Mouse (Mus musculus) brain, embryonic 14.5 days (tissue): ENCODE results near the gene Slc39a1. TPM values are rescaled to one million over a fixed set of nuclear protein-coding genes. Genes with fewer than 3 reads are reported as not detected.
A peak's percentile ranks its signal among the peaks of the same experiment; 100 is the strongest.
"Not testable (repeated sequence)": the region's sequence is repeated elsewhere in the genome, so short reads cannot be mapped to it uniquely, and the experiment has no call there.

Experiments used
- DNase-seq: peaks from one replicate; pipeline ENCODE4 v3.0.0-alpha.2; 2011; ENCODE audit warnings: low read depth
- CTCF ChIP-seq: fragments of 200-500 bp; IDR thresholded peaks from 2 replicates; pipeline ENCODE4 v1.5.1; 2012; ENCODE audit warnings: inconsistent platforms, mild to moderate bottlenecking, moderate library complexity, borderline replicate concordance; ENCODE audit not compliant: insufficient read depth, insufficient read length; ENCODE audit errors: extremely low read depth
- POLR2A ChIP-seq: fragments of 200-500 bp; IDR thresholded peaks from 2 replicates; pipeline ENCODE4 v1.6.1; 2012; ENCODE audit warnings: mild to moderate bottlenecking, inconsistent platforms, borderline replicate concordance; ENCODE audit not compliant: poor library complexity, insufficient read depth, insufficient read length, severe bottlenecking; ENCODE audit errors: extremely low read depth
- polyA plus RNA-seq: library from polyadenylated mRNA; depleted of rRNA; stranded (reverse); fragments of >200 nt; gene quantifications from 2 replicates; pipeline ENCODE4 v1.2.3, GENCODE M21; 2012

The Slc39a1 gene
- polyA plus RNA-seq, 1 experiment, result 35.8 TPM

DNA sequence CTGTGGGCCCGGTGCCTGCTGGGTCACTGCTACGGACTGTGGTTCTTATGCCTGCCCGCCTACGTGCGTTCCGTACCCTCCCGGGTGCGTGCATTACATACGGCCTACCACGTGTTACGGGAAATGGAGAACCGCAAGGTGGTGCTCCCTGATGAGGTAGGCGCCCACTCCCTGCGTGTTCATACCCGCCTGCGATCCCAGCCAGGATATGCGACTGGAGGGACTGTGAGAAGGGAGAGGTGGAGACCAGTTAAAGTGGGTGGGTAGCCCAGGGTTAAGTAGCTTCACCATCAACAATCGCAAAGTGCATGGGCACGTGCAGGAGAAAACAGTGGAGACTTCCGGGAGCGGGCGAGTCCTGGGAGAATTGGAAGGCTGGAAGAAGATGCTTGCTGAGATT lies 25.9 kb downstream of the Slc39a1 start:
- TF ChIP-seq POLR2A (no peak), CTCF (no peak)
- DNase-seq, result no peak

DNA sequence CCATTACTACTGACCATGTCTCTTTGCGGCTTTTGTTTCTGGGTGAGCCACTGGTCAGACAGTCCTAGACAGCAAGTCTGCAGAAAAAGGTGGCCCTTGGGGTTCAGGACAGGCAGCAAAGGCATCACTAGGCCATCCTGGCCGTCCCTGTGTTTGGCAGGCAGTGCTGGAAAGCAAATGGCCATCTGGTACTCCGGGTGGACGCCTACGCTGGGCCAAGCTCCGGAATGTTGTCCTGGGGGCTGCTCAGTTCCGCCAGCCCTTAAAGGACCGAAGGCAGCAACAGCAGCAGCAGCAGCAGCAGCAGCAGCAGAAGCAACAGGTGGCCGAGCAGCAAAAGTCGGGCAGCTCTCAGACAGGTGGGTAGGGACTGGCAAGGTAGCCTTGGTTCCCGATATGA lies 27.3 kb downstream of the Slc39a1 start:
- no peak for DNase-seq
- TF ChIP-seq CTCF, result no peak
- TF ChIP-seq POLR2A, result no peak

DNA sequence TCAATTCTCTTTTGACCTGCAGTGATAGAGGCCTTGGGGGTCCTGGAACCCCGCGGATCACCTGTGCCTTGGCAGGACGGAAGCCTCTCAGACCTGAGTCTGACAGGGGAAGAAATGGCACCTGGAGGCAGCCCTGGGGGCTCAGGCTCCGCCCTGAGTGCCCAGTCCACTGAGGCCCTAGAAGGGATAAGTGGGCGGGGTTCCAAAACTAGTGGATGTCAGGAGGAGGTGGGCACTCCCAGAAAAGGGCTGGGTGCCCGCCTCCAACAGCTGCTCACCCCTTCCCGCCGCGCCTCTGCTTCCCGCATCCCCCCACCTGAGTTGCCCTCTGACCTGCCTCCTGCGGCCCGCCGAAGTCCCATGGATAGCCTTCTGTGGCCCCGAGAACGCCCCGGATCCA lies 28.9 kb downstream of the Slc39a1 start:
- no peak for DNase-seq
- TF ChIP-seq POLR2A, result no peak
- no peak for TF ChIP-seq CTCF

DNA sequence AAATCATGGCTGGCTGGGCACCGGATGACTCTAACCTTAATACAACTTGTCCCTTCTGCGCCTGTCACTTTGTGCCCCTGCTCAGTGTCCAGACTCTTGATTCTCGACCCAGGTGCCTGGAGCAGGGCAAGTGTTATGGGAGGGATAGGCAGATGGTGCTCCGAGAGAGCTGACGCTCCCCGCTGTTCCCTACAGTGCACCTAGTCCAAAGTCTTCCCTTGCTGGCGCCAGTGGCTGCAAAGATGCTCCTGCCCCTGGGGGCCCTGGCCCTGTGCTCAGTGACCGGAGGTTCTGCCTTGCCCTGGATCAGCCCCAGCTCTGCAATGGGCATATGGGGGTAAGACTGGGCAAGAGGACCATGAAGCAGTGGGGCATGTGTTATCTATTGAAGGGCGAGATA lies 29.8 kb downstream of the Slc39a1 start:
- TF ChIP-seq CTCF, result no peak
- TF ChIP-seq POLR2A, result no peak
- no peak for DNase-seq

GRCm38 (mm10) chr3:90278211-90278610 lies 30.2 kb downstream of the Slc39a1 start:
- TF ChIP-seq POLR2A, result no peak
- TF ChIP-seq CTCF, result no peak
- no peak for DNase-seq

GRCm38 (mm10) chr3:90279216-90279615 lies 31.2 kb downstream of the Slc39a1 start:
- no peak for DNase-seq
- TF ChIP-seq POLR2A, result no peak

GRCm38 (mm10) chr3:90279743-90280142 lies 31.8 kb downstream of the Slc39a1 start:
- DNase-seq, result no peak
- TF ChIP-seq CTCF, result no peak

- no peak for TF ChIP-seq CTCF
- no peak for TF ChIP-seq POLR2A
- no peak for DNase-seq
These were observed 32.7 kb downstream of the Slc39a1 start for GRCm38 (mm10) chr3:90280708-90281107.

GRCm38 (mm10) chr3:90284150-90284549 lies 36.2 kb downstream of the Slc39a1 start:
- TF ChIP-seq POLR2A (no peak), CTCF (no peak)
- DNase-seq, result no peak

DNA sequence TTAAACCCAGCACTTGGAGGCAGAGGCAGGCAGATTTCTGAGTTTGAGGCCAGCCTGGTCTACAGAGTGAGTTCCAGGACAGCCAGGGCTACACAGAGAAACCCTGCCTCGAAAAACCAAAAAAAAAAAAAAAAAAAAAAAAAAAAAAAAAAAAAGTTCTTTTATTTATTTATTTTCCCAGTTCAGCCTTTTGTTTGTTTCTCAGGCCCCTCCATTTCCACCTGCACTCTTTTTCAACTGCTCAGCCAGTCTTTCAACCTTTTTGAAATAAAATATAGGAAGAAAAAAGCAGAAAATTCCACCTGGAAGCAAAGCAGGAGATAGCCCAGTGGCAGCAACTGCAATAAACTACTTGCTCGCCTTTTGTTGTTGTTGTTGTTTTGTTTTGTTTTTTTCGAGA lies 41.4 kb downstream of the Slc39a1 start:
- DNase-seq, result not testable (repeated sequence)

- no peak for TF ChIP-seq CTCF
- TF ChIP-seq POLR2A, result no peak
- peak; percentile 14 for DNase-seq
These were observed 42.6 kb downstream of the Slc39a1 start for GRCm38 (mm10) chr3:90290602-90291001.

DNA sequence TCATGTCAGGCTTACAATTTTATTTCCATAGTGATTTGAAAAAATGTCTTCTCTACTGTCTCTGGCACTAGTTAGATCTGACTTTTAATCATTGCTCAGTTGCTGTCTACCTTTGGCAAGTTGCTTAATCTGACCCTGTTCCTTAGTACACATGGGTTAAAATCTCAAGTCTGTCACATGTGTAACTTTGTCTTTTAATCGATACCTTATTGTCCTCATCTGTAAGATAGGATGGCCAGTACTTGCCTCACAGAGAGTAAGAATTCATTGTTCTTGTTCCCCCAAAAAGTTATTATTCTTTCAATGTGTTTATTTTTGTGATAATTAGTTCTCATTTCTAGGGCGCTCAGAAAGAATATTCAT lies 44.0 kb downstream of the Slc39a1 start:
- DNase-seq, result no peak
- no peak for TF ChIP-seq POLR2A
- no peak for TF ChIP-seq CTCF

DNA sequence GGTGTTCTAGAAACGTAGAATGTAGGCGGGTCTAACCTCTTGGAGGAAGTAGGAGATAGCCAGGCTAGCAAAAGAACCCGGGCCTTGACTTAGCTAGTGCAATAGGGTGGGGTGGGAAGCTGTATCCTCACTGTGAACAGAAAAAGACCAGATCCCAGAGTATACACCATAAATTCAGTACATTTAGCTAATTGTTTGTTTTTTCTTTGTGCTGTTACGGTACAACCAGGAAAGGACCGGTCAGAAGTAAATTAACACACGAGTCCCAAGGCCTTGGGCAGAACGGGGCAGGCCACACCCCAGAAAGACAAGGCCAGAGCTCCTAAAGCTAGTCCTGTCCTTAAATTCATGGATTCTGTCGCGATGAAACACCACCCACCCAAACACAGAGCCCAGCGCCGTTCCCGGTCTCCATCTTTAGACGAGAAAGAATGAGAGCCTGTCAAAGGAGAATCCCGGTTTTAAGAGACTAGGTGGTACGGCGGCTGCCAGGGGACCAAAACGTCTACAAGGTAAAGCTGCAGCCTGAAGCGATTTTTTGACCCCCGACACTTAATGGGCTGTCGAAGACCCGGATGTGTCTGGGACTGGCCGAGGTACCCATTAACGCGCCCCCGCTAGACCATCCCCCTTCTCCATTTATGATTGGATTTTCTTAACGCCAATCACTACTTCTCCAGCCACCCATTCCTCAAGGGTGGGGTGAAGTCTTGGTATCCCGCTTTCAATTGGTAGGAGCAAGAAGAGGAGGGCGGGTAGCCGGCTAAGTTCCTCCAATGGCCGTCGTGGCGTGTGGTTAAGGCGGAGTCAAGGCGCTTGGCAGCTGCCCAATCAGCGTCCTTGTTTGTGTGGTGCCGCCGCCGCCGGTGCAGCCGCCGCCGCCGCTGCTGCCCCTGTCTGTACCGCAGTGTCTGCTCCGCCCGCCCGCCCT lies 44.6 kb downstream of the Slc39a1 start, which contains the start of gene Gatad2b:
Gatad2b (plus strand) TSS at position 834 of the 931 bp plus-strand sequence.
- TF ChIP-seq CTCF (no peak), POLR2A (peak; percentile 61; the same call in 1 of the 2 replicates)
- DNase-seq, result peak; percentile 100

- TF ChIP-seq CTCF, result no peak
- TF ChIP-seq POLR2A, result no peak
- DNase-seq, result peak; percentile 80
These were observed 45.5 kb downstream of the Slc39a1 start for GRCm38 (mm10) chr3:90293352-90294063.
